Mouse (Mus musculus) granulocyte monocyte progenitor cell, adult 5-6 weeks (primary cell): ENCODE measurements around the gene Cst11. TPM values are rescaled to one million over a fixed set of nuclear protein-coding genes. Genes with fewer than 3 reads are reported as not detected.
"Not testable (repeated sequence)": the region's sequence is repeated elsewhere in the genome, so short reads cannot be mapped to it uniquely, and the experiment has no call there.

Experiments used
- ATAC-seq: replicated peaks from 2 replicates; pipeline ENCODE4 v1.8.0; 2016; ENCODE audit warnings: mild to moderate bottlenecking, moderate TSS enrichment, inconsistent platforms; ENCODE audit not compliant: poor library complexity, severe bottlenecking
- total RNA-seq, 2 experiments: library from RNA; stranded (forward) in 1 of 2; stranded (reverse) in 1 of 2; fragments of 200-712, 200-1000 nt in 1 of 2; fragments of >200 nt in 1 of 2; fragmentation: Nextera tagmentation in 1 of 2; gene quantifications; 2 replicates each; pipeline ENCODE4 v1.2.3; 2014 to 2017

The Cst11 gene
- total RNA-seq (2014; fragmentation: Nextera tagmentation) (not detected in 2 replicates), total RNA-seq (2017) (not detected in 2 replicates)

- not testable (repeated sequence) for ATAC-seq
Observed at GRCm38 (mm10) chr2:148771397-148771796, at the start of gene Cst11. TSS of gene Cst11 (minus strand) at chr2:148771497.

GRCm38 (mm10) chr2:148819909-148820308, 48.6 kb upstream of the Cst11 start, which contains the start of gene Cst13:
TSS of gene Cst13 (plus strand) at chr2:148820081.
- no peak for ATAC-seq

- ATAC-seq, result no peak
Observed at GRCm38 (mm10) chr2:148806696-148807095, 35.4 kb upstream of the Cst11 start.

- peak; percentile 44; the same call in 1 of the 2 replicates for ATAC-seq
Observed at GRCm38 (mm10) chr2:148801491-148801921, 30.2 kb upstream of the Cst11 start.

DNA sequence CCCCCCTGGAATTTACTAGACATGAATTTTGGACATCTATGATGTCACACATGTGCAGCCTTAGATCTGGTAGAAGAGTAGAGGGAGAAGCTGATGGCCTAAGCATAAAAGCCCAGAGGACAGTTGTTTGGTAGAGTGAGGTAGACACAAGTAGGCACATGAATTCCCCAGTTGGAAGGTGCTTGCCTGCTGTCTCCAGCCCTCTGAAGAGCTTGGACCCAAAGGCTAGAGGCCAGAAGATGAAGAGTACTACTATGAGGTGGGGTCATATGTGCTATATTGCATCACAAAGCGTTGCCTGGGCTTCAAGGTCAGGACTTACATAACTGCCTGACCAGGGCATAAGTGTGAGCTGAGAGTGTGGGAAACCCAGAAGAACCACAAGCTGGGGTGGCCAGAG, 27.2 kb upstream of the Cst11 start, which contains the start of gene Cst8:
Gene Cst8 (plus strand): TSS at position 301 of the 400 bp plus-strand sequence.
- no peak for ATAC-seq

DNA sequence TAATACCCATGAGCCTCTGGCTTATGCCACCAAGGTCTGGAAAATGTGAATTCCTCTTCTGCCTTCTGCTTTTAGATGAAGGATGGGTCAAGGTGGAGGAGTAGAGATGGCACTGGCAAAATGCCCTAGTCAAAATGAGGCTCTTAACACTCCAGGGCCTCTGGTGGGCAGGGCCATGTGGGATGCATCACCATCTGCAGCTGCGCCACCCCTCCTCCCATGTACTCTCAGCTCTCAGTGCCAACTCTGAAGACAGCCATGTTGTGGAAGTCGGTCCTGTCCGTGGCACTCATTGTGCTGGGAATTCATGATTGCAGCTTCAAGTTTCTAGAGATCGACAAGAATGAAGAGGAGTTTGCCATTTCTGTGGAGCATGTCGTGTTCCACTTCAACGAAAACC, 17.8 kb upstream of the Cst11 start, which contains the start of gene Cst12:
Gene Cst12 (plus strand): TSS at position 220 of the 400 bp plus-strand sequence.
- no peak for ATAC-seq

DNA sequence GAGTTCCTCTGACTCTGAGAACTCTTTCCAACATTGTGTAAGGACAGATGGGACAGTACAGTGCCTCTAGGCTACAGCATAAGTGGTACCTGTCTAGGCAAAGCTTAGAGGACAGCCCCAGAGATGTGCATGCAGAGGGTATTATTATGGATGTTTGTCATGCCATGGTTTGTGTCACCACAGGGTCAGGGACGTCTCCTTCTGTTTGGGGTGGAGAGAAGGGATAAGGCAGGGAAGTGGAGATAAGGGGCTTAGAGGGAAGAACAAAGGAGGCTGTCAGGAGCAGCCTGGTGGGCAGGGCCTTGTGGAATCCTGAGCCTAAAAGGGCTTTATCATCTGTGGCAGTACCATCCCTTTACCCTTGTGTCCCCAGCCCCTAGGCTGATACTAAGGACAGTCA, 10.4 kb upstream of the Cst11 start, which contains the start of gene 8030411F24Rik:
Gene 8030411F24Rik (plus strand): TSS at position 301 of the 400 bp plus-strand sequence.
- no peak for ATAC-seq

- peak; percentile 99 for ATAC-seq
Observed at GRCm38 (mm10) chr2:148763648-148764388, 7.5 kb downstream of the Cst11 start.

- 0 out of 2 replicates have a peak, but pooled peaks have one; percentile 16 for ATAC-seq
Observed at GRCm38 (mm10) chr2:148754310-148754846, 16.9 kb downstream of the Cst11 start.

DNA sequence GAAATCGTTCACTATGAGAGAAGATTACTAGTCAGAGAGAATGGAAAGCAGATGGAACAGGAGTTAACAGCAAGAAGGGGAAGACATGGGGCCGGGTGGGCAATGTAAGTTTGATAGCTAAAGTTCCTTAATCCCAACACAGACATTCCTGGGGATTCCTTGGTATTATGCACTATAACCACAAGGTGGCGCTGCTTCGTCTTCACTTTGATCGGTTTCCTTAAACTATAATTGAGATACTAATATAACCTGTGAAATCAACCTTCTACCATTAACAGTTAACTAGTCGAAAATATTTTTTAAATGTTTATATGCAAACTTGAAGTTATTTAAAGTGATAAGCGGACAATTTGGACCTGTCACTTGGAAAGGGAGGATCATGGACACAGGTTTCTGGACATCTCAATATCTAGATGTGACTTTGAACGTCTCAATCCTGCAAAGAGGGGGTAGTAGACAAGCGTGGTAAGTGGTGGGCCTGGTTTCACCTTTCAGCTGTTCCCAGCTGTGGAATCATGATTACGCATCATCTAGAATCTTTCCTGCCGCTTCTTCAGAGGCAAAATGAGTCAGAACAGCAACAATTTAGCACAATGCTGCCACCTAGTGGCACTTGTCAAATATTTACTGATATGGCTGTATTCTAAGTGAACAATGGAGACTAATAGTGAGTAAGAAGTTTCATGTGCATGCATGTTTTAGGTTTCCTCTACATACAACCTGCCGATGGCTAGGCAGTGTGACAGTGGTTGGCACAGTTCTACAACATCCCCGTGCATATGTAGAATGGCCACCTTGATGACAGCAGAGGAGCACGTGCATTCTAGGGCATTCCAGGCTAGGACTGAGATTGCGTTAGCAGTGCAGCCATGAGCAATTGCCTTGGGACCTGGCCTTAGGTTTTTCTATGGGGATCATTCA, 19.1 kb downstream of the Cst11 start:
- peak; percentile 89 for ATAC-seq

GRCm38 (mm10) chr2:148750058-148750457, 21.2 kb downstream of the Cst11 start, which contains the start of gene Cstl1:
TSS of gene Cstl1 (plus strand) at chr2:148750358.
- ATAC-seq, result no peak

- ATAC-seq, result no peak
Observed at GRCm38 (mm10) chr2:148743846-148744407, 27.4 kb downstream of the Cst11 start.

GRCm38 (mm10) chr2:148743001-148743400, 28.3 kb downstream of the Cst11 start:
- ATAC-seq, result no peak

- ATAC-seq, result peak; percentile 96
Observed at GRCm38 (mm10) chr2:148732327-148733000, 38.8 kb downstream of the Cst11 start, which contains the start of gene Napb. TSS of gene Napb (minus strand) at chr2:148732467.

- peak; percentile 38 for ATAC-seq
Observed at GRCm38 (mm10) chr2:148731614-148732326, 39.5 kb downstream of the Cst11 start.

- peak; percentile 62; the same call in 1 of the 2 replicates for ATAC-seq
Observed at GRCm38 (mm10) chr2:148719271-148719995, 51.9 kb downstream of the Cst11 start.
